Mouse (Mus musculus) testis, adult 2 months (tissue): ENCODE data around the gene Ccdc92b. TPM values are rescaled to one million over a fixed set of nuclear protein-coding genes. Genes with fewer than 3 reads are reported as not detected.

Experiments
- H3K27ac ChIP-seq: fragments of 200-500 bp; 2 replicates; pipeline ENCODE4 v1.5.1; 2012; ENCODE audit warnings: low read depth, low read length; ENCODE audit not compliant: control insufficient read depth, insufficient read depth
- H3K27me3 ChIP-seq: fragments of 200-500 bp; 2 replicates; pipeline ENCODE4 v1.6.1; 2012; ENCODE audit warnings: mild to moderate bottlenecking, low read length, moderate library complexity; ENCODE audit not compliant: control insufficient read depth, insufficient read depth
- H3K36me3 ChIP-seq: fragments of 200-500 bp; 2 replicates; pipeline ENCODE4 v1.6.1; 2012; ENCODE audit warnings: mild to moderate bottlenecking, low read length; ENCODE audit not compliant: control insufficient read depth, insufficient read depth
- H3K4me1 ChIP-seq: fragments of 200-500 bp; 2 replicates; pipeline ENCODE4 v1.6.1; 2012; ENCODE audit warnings: low read length; ENCODE audit not compliant: control insufficient read depth, insufficient read depth
- H3K4me3 ChIP-seq: fragments of 200-500 bp; 2 replicates; pipeline ENCODE4 v1.5.1; 2012; ENCODE audit warnings: low read depth, mild to moderate bottlenecking, low read length, moderate library complexity, mixed read lengths; ENCODE audit not compliant: control insufficient read depth
- CTCF ChIP-seq: fragments of 200-500 bp; IDR thresholded peaks from 2 replicates; pipeline ENCODE4 v1.5.1; 2012; ENCODE audit warnings: low read depth, mild to moderate bottlenecking, inconsistent platforms, low read length, moderate library complexity; ENCODE audit not compliant: control insufficient read depth, insufficient read depth, insufficient replicate concordance
- POLR2A ChIP-seq: fragments of 200-500 bp; IDR thresholded peaks from 2 replicates; pipeline ENCODE4 v1.6.1; 2012; ENCODE audit warnings: low read depth, mild to moderate bottlenecking, inconsistent platforms, low read length, moderate library complexity; ENCODE audit not compliant: control insufficient read depth
- polyA plus RNA-seq: library from polyadenylated mRNA; depleted of rRNA; stranded (reverse); fragments of >200 nt; gene quantifications from 2 replicates; pipeline ENCODE4 v1.2.3, GENCODE M21; 2012

Ccdc92b gene
- polyA plus RNA-seq, 1 experiment: 0.79 TPM

DNA sequence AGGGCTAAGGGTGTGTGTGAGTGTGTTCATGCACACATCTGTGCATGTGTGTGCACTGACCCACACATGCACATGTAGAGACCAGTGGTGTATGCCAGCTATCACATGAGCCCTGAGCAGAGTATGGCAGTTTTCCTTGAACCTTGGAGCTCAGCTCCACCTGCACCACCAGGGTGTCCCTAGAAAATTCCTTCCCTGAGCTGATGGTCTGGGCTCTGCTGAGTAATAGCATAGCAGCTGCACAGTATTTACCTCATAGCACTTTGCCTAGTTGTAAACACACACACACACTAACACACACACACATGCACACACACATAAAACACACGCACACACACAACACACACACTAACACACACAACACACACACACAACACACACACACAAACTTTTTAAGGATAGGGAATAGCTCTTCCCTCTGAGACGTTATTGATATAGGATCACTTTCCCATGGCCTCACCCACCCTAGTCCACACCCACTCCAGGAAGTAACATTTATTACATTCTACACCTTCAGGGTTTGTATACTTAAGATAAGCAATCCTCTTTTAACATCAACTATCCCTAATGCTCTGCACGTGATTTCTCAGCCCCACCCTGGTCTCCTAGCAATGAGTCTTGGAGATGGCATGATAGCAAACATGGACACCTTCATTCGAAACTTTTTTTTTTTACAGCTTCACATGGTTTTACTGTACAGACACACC, 22.0 kb upstream of the Ccdc92b start:
- TF ChIP-seq POLR2A: no peak
- no peak for TF ChIP-seq CTCF
- no peaks in the 10 kb centered on the region for H3K36me3 ChIP-seq
- H3K27me3 ChIP-seq: no peaks in the 10 kb centered on the region
- no peaks in the 10 kb centered on the region for H3K4me1 ChIP-seq
- no peak overlapping the region for H3K27ac ChIP-seq
- H3K4me3 ChIP-seq: no peak overlapping the region

DNA sequence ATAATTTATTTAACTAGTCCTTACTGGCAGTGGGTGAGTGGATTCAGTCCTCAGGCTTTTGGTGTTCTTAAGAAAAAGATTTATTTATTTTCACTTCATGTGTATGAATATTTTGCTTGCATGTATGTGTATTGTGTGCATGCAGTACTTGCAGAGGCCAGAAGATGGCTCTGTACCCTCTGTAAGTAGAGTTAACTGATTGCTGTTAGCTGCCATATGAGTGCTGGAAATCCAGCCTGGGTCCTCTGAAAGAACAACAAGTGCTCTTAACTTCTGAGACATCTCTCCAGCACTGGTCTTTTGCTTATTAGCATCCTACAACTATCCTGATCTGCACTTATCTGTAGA, 21.4 kb upstream of the Ccdc92b start:
- no peak for TF ChIP-seq CTCF
- no peak for TF ChIP-seq POLR2A
- Histone ChIP-seq H3K27ac (no peak overlapping the region), H3K4me1 (no peaks in the 10 kb centered on the region), H3K27me3 (no peaks in the 10 kb centered on the region), H3K36me3 (no peaks in the 10 kb centered on the region), H3K4me3 (no peak overlapping the region)

DNA sequence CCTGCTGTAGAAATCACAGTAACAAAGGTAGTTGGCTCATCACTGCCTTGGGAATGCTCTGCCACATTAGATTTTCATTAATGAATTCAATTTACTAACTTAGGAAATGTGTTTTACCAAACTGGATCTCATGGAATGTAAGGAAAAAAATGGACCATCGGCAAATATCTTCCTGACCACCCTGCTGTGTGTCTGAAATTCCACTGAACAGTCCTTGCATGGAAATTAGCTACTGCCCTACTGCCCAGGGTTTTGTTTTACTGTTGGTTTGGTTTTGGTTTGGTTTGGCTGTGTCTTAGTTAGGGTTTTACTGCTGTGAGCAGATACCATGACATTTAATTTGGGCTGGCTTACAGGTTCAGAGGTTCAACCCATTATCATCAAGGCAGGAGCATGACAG, 17.1 kb upstream of the Ccdc92b start:
- TF ChIP-seq CTCF: no peak
- no peak for TF ChIP-seq POLR2A
- H3K36me3 ChIP-seq: no peaks in the 10 kb centered on the region
- H3K4me1 ChIP-seq: no peaks in the 10 kb centered on the region
- no peak overlapping the region for H3K27ac ChIP-seq
- H3K4me3 ChIP-seq: no peak overlapping the region
- no peaks in the 10 kb centered on the region for H3K27me3 ChIP-seq

DNA sequence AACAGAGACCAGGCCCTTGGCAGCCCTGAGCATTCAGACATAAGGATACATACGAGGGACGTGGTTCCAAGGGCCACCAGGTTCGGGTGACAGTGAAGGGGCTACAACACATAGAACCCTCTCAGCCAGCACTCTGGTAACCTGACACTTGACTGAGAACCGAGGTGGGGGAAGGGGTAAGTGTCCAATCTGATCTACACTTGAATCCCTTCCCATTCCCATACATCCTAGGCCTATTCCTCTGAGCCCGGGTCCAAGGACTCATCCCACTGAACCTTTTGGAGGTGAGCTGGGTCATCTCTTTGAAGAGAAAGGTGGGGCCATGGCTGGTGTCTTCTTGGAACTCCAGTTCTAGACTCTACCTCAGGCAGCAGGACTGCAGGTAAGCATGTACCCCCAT, 9.3 kb upstream of the Ccdc92b start:
- H3K4me1 ChIP-seq: peaks cover 9% of the 10 kb centered on the region
- TF ChIP-seq POLR2A (no peak), CTCF (no peak)
- no peak overlapping the region for H3K27ac ChIP-seq
- no peaks in the 10 kb centered on the region for H3K27me3 ChIP-seq
- no peak overlapping the region for H3K4me3 ChIP-seq
- no peaks in the 10 kb centered on the region for H3K36me3 ChIP-seq

DNA sequence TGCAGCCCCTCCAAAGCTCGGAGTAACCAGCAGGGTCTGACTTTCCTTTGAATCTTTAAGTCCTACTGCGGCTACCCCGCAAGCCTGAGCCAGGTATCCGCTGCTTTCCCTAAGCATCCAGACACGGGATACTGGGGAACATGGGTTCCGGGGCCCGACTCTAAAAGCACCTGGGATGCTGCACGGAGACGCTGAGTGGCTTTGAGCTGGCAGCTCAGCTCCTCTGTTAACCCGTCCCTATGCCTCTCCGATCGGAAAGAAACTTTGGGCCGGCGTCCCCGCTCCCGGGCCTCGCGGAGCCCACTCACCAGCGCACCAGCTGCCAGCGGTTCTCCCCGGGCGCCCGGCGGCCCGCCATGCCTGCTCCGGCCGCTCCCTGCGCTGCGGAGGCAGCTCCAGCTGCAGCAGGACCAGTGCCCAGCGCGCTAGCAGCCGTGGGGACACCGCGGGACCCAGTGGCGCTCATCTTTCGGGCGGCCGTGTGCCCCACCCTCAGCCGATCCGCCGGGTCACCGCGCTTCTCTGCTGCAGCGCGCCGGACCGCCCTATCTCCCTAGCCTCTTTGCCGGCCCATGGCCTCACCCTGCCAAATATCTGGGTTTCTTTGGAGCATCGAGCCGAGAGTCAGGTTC, 8.7 kb upstream of the Ccdc92b start, which contains the start of gene Rap1gap2:
TSS of gene Rap1gap2 (minus strand) at position 371 of the 632 bp plus-strand sequence.
- Histone ChIP-seq H3K4me3 (peak within 1 kb of the TSS; percentile 52), H3K36me3 (no peaks in the 10 kb centered on the region), H3K27me3 (no peaks in the 10 kb centered on the region), H3K27ac (no peak within 1 kb of the TSS), H3K4me1 (peaks cover 9% of the 10 kb centered on the region)
- TF ChIP-seq POLR2A: no peak
- no peak for TF ChIP-seq CTCF

DNA sequence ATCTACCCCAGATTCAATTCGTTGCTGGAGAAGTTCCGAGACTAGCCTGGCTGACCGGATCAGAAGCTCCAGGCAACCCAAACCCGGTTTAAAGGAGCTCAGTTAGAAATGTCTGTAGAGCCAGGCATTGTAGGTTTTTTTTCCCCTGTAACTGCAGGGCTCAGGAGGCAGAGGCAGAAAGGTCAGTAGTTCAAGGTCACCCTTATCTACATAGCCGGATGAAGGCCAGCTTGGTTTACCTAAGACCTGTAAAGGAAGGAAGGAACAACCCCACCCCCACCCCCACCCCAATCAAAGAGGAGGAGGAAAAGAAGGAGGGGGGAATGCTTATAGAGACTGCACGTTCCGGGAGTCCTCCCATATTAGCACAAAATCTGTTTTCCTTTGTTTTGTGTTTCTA, 8.0 kb upstream of the Ccdc92b start:
- Histone ChIP-seq H3K4me1 (peaks cover 9% of the 10 kb centered on the region), H3K36me3 (no peaks in the 10 kb centered on the region), H3K27ac (no peak overlapping the region), H3K27me3 (no peaks in the 10 kb centered on the region), H3K4me3 (no peak overlapping the region)
- TF ChIP-seq POLR2A (no peak), CTCF (no peak)

DNA sequence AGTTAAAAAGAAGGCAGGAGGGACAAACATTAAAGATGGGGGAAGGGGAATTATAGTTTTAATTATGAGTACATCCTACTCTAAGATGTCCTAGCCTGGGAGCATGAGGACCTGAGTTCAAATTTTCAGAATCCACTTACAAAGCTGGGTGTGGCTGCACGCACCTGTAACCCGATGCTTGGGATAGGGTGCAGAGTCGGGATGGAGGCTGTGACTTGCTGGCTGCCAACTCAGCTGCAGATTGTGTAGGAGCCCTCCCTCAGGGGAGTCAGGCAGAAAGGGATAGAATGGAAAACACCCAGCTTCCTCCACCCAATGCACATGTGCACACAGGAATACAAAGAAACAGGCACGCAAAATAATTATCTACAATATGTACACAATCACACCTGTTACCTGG, 6.0 kb upstream of the Ccdc92b start:
- H3K27ac ChIP-seq: no peak overlapping the region
- H3K4me1 ChIP-seq: peaks cover 9% of the 10 kb centered on the region
- no peaks in the 10 kb centered on the region for H3K27me3 ChIP-seq
- TF ChIP-seq POLR2A (no peak), CTCF (no peak)
- H3K36me3 ChIP-seq: no peaks in the 10 kb centered on the region
- H3K4me3 ChIP-seq: no peak overlapping the region
